In the genomic region with DNA sequence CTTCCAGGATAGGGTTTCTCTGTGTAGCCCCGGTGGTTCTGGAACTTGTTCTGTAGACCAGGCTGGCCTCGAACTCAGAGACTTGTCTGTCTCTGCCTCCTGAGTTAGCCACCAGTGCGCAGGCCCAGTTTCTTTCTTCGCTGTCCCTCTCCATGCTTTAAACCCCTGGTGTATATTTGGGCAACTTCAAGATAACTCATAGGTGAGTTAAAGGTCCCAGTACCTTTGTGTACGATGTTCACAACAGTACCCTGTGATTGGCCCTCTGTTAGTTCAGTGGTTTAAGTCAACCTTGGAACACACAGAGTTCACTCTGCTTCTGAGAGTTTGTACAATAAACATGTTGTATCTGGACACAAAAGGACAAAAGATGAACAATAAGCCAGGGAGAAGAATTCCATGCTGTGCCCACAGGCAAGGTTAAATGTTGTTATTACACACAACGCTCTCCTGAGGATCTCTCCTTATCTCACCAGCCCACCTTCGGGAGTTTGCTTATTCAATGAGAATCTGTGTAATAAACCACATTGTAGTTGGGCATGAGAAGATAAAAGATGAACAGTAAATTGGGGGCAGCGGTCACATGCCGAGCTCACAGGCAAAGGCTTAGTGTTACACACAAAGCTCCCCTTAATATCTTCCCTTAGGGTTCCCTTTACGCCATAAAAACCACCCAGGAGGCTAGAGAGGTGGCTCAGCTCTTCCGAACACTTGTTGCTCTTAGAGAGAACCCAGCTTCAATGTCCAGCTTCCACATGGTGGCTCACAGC, we compare ENCODE assay signal across 19 mouse cellular contexts.
"Had no signal": no experiment of that assay in that cellular context is flagged by ENCODE, and none has a peak within 500 bp of the region (broad histone marks: within the 10 kb centered on the region; RNA-seq: fewer than 3 reads in every experiment).

No protein-coding gene starts in this region.

- H3K9ac ChIP-seq: lung, embryonic 14.5 days; midbrain, embryonic 12.5 days; neural tube, embryonic 13.5 days; neural tube, embryonic 15.5 days had no signal

- H3K27me3 ChIP-seq: neural tube, embryonic 13.5 days; neural tube, embryonic 15.5 days had no signal

- H3K9me3 ChIP-seq: megakaryocyte, embryonic 14.5 days; midbrain, embryonic 10.5 days; midbrain, embryonic 12.5 days; neural tube, embryonic 13.5 days; neural tube, embryonic 15.5 days had no signal

- DNase-seq: lung, embryonic 14.5 days; lung, postnatal 10 days; lung, postnatal 4 days; midbrain, embryonic 14.5 days; retina, postnatal 1 day; right cerebral cortex, adult 18-20 months; right cerebral cortex, postnatal 25 days; right cerebral cortex, postnatal 4 days; spleen, adult 18-20 months; thymus, adult 18-20 months; thymus, postnatal 14 days; thymus, postnatal 36 days had no signal

- H3K36me3 ChIP-seq: midbrain, embryonic 10.5 days; midbrain, embryonic 12.5 days; neural tube, embryonic 13.5 days; neural tube, embryonic 15.5 days had no signal

- H3K27ac ChIP-seq: midbrain, embryonic 10.5 days; midbrain, embryonic 12.5 days; neural tube, embryonic 13.5 days; neural tube, embryonic 15.5 days had no signal

- H3K4me3 ChIP-seq: megakaryocyte, embryonic 14.5 days; midbrain, embryonic 10.5 days; midbrain, embryonic 12.5 days; myocyte; neural tube, embryonic 13.5 days; neural tube, embryonic 15.5 days had no signal

- H3K4me1 ChIP-seq: midbrain, embryonic 10.5 days; midbrain, embryonic 12.5 days had no signal

- H3K4me2 ChIP-seq: lung, embryonic 14.5 days; midbrain, embryonic 12.5 days; neural tube, embryonic 13.5 days; neural tube, embryonic 15.5 days had no signal

- ATAC-seq: midbrain, embryonic 16.5 days had no signal
